Mouse (Mus musculus) ES-E14 (cell line): ENCODE data around the gene Lrp4. TPM values are rescaled to one million over a fixed set of nuclear protein-coding genes. Genes with fewer than 3 reads are reported as not detected.

ENCODE experiments used
- DNase-seq: peaks from one replicate; pipeline ENCODE4 v3.0.0-alpha.2; 2013; ENCODE audit warnings: low read depth, low spot score
- H3K27ac ChIP-seq: 2 replicates; pipeline ENCODE4 v1.5.1; 2012; ENCODE audit warnings: low read depth, mild to moderate bottlenecking, low read length, moderate library complexity, mixed read lengths; ENCODE audit not compliant: poor library complexity, insufficient read depth, severe bottlenecking
- H3K36me3 ChIP-seq: 2 replicates; pipeline ENCODE4 v1.6.1; 2012; ENCODE audit warnings: mild to moderate bottlenecking, low read length, moderate library complexity, mixed read lengths; ENCODE audit not compliant: control insufficient read depth, poor library complexity, insufficient read depth, severe bottlenecking
- H3K4me1 ChIP-seq, 2 experiments: fragments of 150-350 bp in 1 of 2; sonication (generic) in 1 of 2; 2 replicates each; pipeline ENCODE4 v1.6.1; 2012; ENCODE audit warnings: low read length in 2 of 2, mild to moderate bottlenecking in 1 of 2, mixed read lengths in 1 of 2; ENCODE audit not compliant: control insufficient read depth in 2 of 2, insufficient read depth in 2 of 2, poor library complexity in 1 of 2
- H3K4me3 ChIP-seq, 2 experiments: fragments of 150-350 bp in 1 of 2; sonication (generic) in 1 of 2; 2 replicates each; pipeline ENCODE4 v1.5.1; 2012; ENCODE audit warnings: low read length in 2 of 2, low read depth in 1 of 2, mild to moderate bottlenecking in 1 of 2, mixed read lengths in 1 of 2; ENCODE audit not compliant: insufficient read depth in 1 of 2, poor library complexity in 1 of 2, severe bottlenecking in 1 of 2
- H3K9ac ChIP-seq: 2 replicates; pipeline ENCODE4 v1.6.1; 2012; ENCODE audit warnings: low read depth, mild to moderate bottlenecking, low read length, mixed read lengths; ENCODE audit not compliant: poor library complexity, insufficient read depth, severe bottlenecking
- H3K9me3 ChIP-seq: fragments of 150-350 bp; sonication (generic); 2 replicates; pipeline ENCODE4 v1.6.1; 2012; ENCODE audit warnings: low read depth, mild to moderate bottlenecking, low read length; ENCODE audit not compliant: control insufficient read depth, insufficient read depth
- CHD2 ChIP-seq: IDR thresholded peaks from 2 replicates; pipeline ENCODE4 v1.6.1; 2014; ENCODE audit warnings: mild to moderate bottlenecking, low read depth, low read length, inconsistent platforms
- HCFC1 ChIP-seq: IDR thresholded peaks from 2 replicates; pipeline ENCODE4 v1.6.1; 2012; ENCODE audit warnings: low read length, inconsistent platforms, borderline replicate concordance; ENCODE audit not compliant: insufficient read depth
- MAFK ChIP-seq: IDR thresholded peaks from 2 replicates; pipeline ENCODE4 v1.6.1; 2014; ENCODE audit warnings: mild to moderate bottlenecking, low read depth, low read length, inconsistent platforms; ENCODE audit not compliant: insufficient read depth
- ZC3H11A ChIP-seq: IDR thresholded peaks from 2 replicates; pipeline ENCODE4 v1.6.1; 2012; ENCODE audit warnings: low read depth, mild to moderate bottlenecking, inconsistent platforms, low read length, borderline replicate concordance
- ZNF384 ChIP-seq: IDR thresholded peaks from 2 replicates; pipeline ENCODE4 v1.6.1; 2012; ENCODE audit warnings: low read depth, low read length, inconsistent platforms
- in situ Hi-C, 2 experiments: fragments of 600-800 bp; cut with MboI; formaldehyde crosslinking; loops; one replicate each; pipeline ENCODE4 v1.15.1; 2025; ENCODE audit warnings: low sequenced_read_pairs in 2 of 2, inconsistent platforms in 1 of 2; ENCODE audit not compliant: unreplicated experiment in 2 of 2
- total RNA-seq: library from RNA; depleted of rRNA; stranded (reverse); fragments of 300-350 nt; gene quantifications from 2 replicates; pipeline ENCODE4 v1.2.3, GENCODE M21; 2012

The Lrp4 gene
- total RNA-seq, 1 experiment: 14.2 TPM

DNA sequence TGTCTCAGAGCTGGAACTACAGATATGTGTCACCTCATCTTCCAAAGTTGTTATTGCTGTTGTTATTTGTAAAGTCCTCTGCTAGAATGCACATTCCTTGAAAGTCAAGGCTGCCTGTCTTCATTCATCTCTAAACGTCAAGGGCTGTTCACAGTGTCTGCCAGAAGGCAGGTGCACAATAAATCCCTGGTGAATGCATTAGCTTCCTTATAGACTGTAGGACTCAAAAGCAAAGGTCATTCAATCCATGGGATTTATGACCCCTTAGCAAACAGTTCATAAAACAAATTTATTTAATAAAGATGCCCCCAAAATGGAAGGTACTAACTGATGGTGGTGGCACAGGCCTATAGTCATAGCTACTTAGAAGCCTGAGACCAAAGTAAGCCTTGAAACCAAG, 7.6 kb upstream of the Lrp4 start:
- in situ Hi-C loops: no loop called here
- TF ChIP-seq ZC3H11A (no peak), CHD2 (no peak), MAFK (no peak), HCFC1 (no peak), ZNF384 (no peak)
- Histone ChIP-seq H3K4me1 (no peaks in the 10 kb centered on the region), H3K4me3 (no peak overlapping the region), H3K27ac (no peak overlapping the region), H3K36me3 (no peaks in the 10 kb centered on the region), H3K9me3 (no peaks in the 10 kb centered on the region), H3K9ac (no peak overlapping the region)
- DNase-seq: no peak

- no peaks in the 10 kb centered on the region for H3K36me3 ChIP-seq
- no peak for DNase-seq
- H3K4me3 ChIP-seq: no peak overlapping the region
- TF ChIP-seq ZNF384: no peak
- TF ChIP-seq HCFC1: no peak
- no peak for TF ChIP-seq CHD2
- no peaks in the 10 kb centered on the region for H3K4me1 ChIP-seq
- H3K9me3 ChIP-seq: no peaks in the 10 kb centered on the region
- H3K27ac ChIP-seq: no peak overlapping the region
- in situ Hi-C loops: no loop called here
- no peak overlapping the region for H3K9ac ChIP-seq
These were observed 7.0 kb upstream of the Lrp4 start for GRCm38 (mm10) chr2:91450316-91450715.

- Histone ChIP-seq H3K9me3 (no peaks in the 10 kb centered on the region), H3K36me3 (no peaks in the 10 kb centered on the region), H3K9ac (no peak overlapping the region), H3K4me1 (peaks cover 2 to 4% of the 10 kb centered on the region in 2 experiments; a peak in 2 of 4 replicates), H3K27ac (no peak overlapping the region), H3K4me3 (no peak overlapping the region)
- TF ChIP-seq ZNF384 (no peak), MAFK (no peak), CHD2 (no peak), HCFC1 (no peak), ZC3H11A (no peak)
- in situ Hi-C loops: no loop called here
- no peak for DNase-seq
These were observed 4.7 kb upstream of the Lrp4 start for GRCm38 (mm10) chr2:91452658-91453057.

GRCm38 (mm10) chr2:91453231-91454075, 3.9 kb upstream of the Lrp4 start:
- no peaks in the 10 kb centered on the region for H3K9me3 ChIP-seq
- peaks cover 2 to 4% of the 10 kb centered on the region in 2 experiments; a peak in 2 of 4 replicates for H3K4me1 ChIP-seq
- no peak overlapping the region for H3K9ac ChIP-seq
- no peak overlapping the region for H3K4me3 ChIP-seq
- in situ Hi-C loops: no loop called here
- H3K36me3 ChIP-seq: no peaks in the 10 kb centered on the region
- no peak overlapping the region for H3K27ac ChIP-seq
- TF ChIP-seq ZNF384: no peak
- TF ChIP-seq ZC3H11A: no peak
- no peak for TF ChIP-seq MAFK
- no peak for TF ChIP-seq CHD2
- no peak for TF ChIP-seq HCFC1
- no peak for DNase-seq
